Mouse (Mus musculus) CD4-positive helper T cell, adult 2 months (primary cell): ENCODE data around the gene Gm20695.
"Not testable (repeated sequence)": the region's sequence is repeated elsewhere in the genome, so short reads cannot be mapped to it uniquely, and the experiment has no call there.

Source experiments
- DNase-seq: peaks from one replicate; pipeline ENCODE4 v3.0.0-alpha.2; 2012; ENCODE audit warnings: low read depth, missing footprints, low spot score

Gm20695 gene

DNA sequence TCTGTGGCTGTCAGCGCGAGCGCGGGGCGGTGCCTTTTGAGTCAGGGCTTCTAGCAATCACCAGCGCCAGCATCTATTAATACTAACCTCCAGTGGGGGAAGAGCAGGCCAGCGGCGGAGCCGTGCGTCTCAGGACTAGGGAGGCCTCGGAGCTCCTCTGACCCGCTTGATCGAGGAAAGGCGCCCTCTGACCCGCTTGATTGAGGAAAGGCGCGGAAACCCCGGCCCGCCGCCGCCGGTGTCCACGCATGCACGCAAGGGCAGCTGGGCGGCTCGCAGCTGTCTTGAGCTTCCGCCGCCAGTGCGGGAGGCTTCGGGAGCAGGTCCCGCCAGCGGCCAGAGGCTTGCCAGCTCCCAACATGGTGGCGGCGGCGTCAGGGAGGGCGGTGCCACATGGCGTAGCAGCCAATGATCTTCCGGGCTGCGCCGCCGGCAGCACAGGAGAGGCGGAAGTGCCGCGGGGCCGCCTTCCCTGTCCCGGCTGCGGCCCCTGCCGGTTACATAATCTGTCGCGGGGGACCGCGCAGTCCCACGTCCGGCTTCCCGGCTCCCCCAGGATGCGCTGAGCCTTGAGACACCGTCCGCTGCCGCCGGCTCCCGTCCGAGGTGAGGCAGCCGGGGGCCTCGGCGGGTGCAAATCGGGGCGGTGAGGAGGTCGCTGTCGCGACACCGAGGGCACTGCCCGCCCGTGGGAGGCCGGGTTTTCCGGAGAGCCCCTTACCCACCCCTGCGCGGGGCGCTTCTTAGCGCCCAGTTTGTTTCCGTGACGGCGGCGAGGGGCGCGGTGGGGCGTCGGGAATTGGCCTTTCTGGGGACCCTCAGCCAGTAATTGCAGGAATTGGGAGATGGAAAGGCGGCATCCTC lies at the start of gene Gm20695, which contains the start of gene Zfp597:
Gm20695 (plus strand) TSS at position 448 of the 864 bp plus-strand sequence.
Zfp597 (minus strand) TSS at position 361 of the 864 bp plus-strand sequence.
- DNase-seq: peak; percentile 95

DNA sequence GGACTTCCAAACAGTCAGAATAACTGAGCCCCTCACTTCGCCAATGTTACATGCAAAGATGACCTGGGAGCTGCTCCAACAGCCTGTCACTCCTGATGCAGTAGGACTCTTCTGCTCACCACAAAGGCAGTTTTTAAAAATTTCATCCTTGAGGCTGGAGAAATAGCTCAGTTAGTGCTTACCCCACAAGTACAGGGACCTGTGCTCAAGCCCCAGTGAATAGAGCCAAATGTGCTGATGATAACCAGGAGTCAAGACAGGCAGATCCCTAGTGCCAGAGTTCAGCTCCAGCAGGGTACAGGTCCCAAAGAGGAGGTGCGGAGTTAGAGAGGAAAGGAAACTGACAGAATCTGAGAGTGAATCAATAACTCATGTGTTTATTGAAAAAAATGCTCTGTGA lies 49.0 kb upstream of the Gm20695 start:
- no peak for DNase-seq

GRCm38 (mm10) chr16:3839157-3839885 lies 45.1 kb upstream of the Gm20695 start:
- peak; percentile 45 for DNase-seq

GRCm38 (mm10) chr16:3842989-3843388 lies 41.5 kb upstream of the Gm20695 start:
- DNase-seq: no peak

- no peak for DNase-seq
Observed at GRCm38 (mm10) chr16:3843796-3844195, 40.7 kb upstream of the Gm20695 start.

DNA sequence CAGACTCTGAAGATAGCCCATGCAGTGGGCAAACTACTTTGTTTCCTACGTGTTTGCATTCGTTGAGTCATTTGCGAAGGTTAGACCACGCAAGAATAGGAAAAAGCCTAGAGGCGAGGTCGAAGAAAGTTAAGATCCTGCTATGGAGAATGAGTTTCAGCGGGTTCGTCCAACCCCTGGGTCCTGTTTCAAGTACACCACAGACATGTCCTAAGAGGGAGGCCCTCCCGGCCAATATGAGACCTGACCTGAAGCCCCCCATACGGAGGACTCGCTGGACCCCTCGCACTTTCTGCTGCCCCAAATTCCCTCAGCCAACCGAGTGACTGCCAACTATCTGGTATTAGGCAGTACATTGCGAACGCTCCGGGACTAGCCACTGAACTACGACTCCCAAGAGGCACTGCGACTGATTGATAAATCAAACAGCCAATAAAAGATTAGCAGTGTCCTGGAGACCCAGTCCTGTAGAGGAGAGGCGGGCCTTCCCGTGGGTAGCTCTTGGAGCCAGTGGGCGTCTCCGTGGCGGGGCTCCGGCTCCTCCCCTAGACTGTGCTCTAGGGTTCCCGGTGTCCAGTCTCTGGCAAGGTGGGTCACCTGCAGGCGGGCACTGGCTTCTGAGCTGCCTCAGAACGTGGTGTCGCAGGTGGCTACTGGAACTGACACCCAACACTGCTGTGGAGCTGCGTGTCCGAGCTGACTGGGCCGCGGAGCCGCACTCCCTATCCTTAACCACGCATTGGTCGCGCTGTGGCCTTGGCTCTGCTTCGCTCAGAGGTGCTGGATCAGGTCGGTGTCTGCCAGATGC lies 37.5 kb upstream of the Gm20695 start, which contains the start of gene Zfp174:
Zfp174 (plus strand) TSS at position 558 of the 808 bp plus-strand sequence.
- peak; percentile 94 for DNase-seq

DNA sequence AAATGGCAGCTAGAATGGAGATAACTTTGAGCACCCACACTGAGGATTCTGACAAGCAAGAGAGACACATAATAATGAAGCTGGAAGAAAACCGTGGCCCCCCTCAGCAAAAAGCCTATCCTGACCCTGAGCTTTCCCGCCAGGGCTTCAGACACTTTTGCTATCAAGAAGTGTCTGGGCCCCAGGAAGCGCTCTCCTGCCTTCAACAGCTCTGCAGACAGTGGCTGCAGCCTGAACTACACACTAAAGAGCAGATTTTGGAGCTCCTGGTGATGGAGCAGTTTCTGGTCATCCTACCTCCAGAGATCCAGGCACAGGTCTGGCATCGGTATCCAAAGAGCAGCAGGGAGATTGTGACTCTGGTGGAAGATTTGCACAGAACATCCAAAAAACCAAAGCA lies 36.6 kb upstream of the Gm20695 start:
- DNase-seq: no peak

DNA sequence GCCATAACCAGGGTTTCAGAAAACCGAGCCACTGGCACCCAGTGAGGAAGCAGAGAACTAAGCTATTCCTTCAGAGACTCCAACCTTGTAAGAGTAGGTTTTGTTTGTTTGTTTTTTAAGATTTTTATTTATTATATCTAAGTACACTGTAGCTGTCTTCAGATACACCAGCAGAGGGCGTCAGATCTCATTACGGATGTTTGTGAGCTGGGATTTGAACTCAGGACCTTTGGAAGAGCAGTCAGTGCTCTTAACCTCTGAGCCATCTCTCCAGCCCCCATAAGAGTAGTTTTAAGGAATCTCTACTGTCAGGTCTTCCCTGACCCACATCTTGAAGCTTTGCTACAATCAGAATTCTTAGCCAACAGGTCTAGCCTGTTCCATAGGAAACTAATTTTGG lies 36.0 kb upstream of the Gm20695 start:
- peak; percentile 12 for DNase-seq

GRCm38 (mm10) chr16:3851301-3851700 lies 33.1 kb upstream of the Gm20695 start:
- not testable (repeated sequence) for DNase-seq

- DNase-seq: no peak
Observed at GRCm38 (mm10) chr16:3852586-3852985, 31.9 kb upstream of the Gm20695 start.

DNA sequence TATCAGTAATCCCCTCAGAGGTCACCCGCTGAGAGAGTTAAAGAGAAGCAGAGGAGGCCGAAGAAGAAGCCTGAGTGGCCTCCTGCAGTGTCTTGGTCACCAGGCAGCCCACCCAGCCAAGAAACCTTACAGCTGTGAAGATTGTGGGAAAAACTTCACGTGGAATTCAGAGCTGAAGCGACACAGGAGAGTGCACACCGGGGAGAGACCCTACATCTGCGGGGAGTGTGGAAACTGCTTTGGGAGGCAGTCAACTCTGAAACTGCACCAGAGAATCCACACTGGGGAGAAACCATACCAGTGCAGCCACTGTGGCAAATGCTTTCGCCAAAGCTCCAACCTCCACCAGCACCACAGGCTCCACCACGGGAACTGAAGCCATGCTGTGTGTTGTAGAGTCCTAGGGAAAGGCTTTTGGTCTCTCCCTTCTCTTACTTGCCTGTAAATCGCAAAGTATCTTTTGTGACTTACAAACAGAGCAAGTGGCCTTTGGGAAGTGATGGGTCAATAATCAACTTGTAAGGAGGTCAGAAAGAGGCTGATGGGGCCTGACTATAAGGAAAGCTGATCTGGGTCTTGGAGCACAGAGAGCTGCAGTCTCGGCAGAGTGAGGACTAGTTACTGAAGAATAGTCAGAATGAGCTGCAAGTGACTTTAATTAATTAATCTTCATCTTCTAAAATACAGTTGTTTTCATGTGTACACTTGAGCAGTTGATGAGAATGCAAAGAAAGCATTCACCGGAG lies 29.8 kb upstream of the Gm20695 start:
- DNase-seq: no peak

DNA sequence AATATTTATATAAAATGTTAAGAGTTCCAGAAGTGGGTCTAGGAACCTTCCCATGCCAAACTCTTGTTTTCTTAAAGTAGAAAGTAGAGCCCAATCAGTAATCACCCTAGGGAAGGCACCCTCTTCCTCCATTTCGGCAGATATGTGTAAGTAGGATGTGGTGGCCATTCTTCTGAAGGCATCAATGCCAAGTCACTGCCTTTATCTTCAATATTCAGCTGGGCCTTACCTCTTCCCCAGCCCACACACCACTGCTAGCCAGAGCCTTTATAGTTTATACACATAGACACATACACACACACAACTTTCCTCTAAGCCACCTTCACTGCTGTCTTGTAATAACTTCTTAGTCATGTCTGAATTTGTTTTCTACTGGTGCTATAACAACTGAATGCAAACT lies 28.7 kb upstream of the Gm20695 start:
- DNase-seq: no peak

DNA sequence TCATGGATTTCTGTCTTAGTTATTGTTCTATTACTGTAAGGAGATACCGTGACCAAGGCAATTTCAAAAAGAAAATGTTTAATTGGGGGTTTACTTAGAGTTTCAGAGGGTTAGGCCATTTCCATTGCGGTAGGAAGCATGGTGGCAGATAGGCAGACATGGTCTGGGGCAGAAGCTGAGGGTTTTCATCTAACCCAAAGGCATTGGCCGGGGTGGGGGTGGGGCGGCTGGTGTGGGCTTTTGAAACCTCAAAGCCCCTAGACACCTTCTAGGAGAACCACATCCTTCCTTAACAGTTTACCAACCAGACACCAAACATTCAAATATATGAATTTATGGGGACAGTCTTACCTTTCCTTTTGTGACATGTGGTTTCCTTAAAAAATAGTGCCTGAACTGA lies 25.2 kb upstream of the Gm20695 start:
- no peak for DNase-seq

DNA sequence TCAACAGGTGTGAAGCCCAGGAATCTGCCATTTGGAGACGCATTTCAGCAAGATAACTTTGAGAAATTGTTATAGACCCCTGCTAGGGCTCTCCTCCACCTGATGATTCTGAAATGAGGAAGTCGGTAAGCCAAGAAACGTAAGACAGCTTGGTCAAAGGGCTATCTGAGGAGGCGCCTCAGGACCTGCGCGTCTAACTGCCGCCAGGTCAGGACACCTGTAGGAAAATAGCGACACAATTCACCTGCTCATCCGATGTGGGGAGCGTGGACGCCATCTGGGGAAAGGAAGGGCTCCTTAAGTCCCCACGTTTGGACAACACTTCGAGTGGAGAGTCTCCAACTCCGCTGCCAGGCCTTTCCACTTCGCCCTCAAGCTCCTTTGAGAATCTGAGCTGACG lies 12.6 kb upstream of the Gm20695 start:
- DNase-seq: no peak

DNA sequence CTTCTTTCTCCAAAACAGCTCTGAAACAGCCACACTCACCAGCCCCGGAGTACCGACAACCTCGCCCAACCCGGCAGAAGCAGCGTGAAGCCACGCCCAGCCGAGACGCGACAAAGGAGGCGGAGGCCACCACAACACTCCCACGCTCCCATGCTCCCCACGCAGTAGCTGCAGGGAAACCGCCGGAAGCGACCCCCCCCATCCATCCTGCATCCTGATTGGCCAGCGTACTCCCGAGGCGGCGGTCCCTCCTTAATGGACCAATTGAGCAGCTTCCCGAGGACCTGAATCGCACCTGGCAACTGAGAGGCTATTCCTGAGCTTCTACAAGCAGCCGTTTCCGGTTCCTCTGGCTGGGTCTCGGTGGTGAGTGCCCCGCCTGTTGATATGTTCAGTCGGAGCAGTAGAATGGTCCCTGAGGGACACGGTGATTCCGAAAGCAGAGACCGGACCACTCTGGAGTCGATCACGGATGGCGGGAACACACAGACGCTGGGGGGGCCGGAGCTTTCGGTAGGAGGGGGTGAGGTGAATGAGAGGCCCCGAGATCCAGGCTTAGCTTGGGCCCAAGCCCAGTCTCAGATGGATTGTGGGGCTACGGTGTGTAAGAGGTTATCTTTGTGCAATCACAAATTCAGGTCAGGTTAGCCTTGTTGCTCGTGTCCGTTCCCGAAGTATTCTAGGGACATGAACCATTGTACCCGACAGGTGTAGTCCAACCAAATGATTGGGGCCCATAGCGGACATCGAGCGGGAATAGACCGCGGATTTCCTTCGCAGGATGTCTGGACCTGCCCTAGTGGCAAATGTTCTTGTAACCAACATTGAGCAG lies 12.0 kb upstream of the Gm20695 start, which contains the start of gene Naa60:
Naa60 (plus strand) TSS at position 160 of the 832 bp plus-strand sequence.
- peak; percentile 93 for DNase-seq

GRCm38 (mm10) chr16:3876346-3876745 lies 8.1 kb upstream of the Gm20695 start:
- DNase-seq: no peak

DNA sequence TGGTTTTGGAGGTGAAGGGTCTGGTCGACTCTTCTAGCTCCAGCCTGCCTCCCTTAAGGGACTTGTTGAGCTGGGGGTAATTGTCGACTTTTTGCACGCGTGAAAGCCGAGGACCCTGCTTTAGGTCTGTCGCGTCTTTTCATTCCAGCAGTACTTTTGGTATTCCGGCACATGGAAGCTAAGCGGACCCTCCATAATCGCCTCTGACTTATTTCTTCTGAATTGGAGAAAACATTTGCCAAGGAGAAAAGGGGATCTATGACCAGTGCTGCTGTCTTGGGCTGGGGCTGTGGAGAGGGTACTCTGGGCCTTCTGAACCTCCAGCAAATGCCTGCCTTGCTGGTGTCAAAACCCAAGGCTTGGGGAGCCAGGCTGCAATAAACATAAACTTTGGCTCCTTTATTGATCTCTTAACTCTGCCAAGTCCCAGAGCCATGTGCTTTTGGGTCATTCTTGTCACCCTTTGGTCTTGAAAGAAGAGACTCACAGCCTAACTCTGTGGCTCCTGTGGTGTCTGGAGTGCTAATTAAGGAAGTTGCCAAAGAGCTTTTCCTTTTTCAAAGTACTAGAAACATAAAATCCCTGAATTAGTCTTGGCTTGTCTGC lies 720 bp downstream of the Gm20695 start:
- no peak for DNase-seq

- no peak for DNase-seq
Observed at GRCm38 (mm10) chr16:3891621-3892295, 7.3 kb downstream of the Gm20695 start.

DNA sequence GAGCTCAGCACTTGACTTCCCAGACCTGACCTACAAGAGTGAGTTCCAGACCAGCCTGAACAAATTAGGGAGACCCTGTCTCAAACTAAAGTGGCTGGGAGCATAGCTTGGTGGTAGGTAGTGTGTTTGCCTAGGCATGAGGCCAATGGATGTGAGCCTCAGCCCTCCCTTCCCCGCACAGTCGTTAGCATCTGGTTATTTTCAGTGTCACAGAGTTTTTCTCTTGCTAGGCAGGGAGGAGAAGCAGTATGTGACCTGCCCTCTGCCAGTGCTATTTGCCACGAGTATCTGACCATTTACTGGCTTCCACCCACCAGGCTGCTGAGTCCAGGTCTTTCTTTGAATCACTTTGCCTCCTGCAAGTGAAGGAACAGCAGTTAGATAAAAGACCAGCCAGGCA lies 9.3 kb downstream of the Gm20695 start:
- DNase-seq: no peak
